ENCODE assay signal across 8 mouse cellular contexts in genomic region chr8:126833471-126834453, GRCm38 (mm10).
DNase-seq lines count a peak whose midpoint lies in the region; ATAC-seq and TF ChIP-seq lines count a peak whose summit lies in the region.

No protein-coding gene starts in this region.

- TF ChIP-seq POLR2A in myocyte (IDR thresholded peaks at IDR 0.05; ENCODE audit: insufficient read length, low read depth), result no peak

- no peak overlapping the region for H3K4me2 ChIP-seq in forebrain, embryonic 16.5 days (ENCODE audit: low read length)
- no peak overlapping the region for H3K4me2 ChIP-seq in hindbrain, embryonic 14.5 days (replicated peaks)
- H3K4me2 ChIP-seq in limb, embryonic 15.5 days, result no peak overlapping the region
- H3K4me2 ChIP-seq in myocyte (ENCODE audit: low read depth), result peak overlapping the region; percentile 73

- no peak overlapping the region for H3ac ChIP-seq in myocyte (ENCODE audit: control insufficient read depth, insufficient read length)

- peak overlapping the region; percentile 23; the same call in 1 of the 2 replicates for H3K27ac ChIP-seq in forebrain, embryonic 16.5 days (ENCODE audit: low read length)
- H3K27ac ChIP-seq in hindbrain, embryonic 14.5 days, result peak overlapping the region; percentile 67
- H3K27ac ChIP-seq in limb, embryonic 15.5 days, result peak overlapping the region; percentile 86

- peak overlapping the region; percentile 13; the same call in 1 of the 2 replicates for H3K9ac ChIP-seq in forebrain, embryonic 16.5 days (replicated peaks; ENCODE audit: low read depth, low read length)
- no peak overlapping the region for H3K9ac ChIP-seq in hindbrain, embryonic 14.5 days
- no peak overlapping the region for H3K9ac ChIP-seq in limb, embryonic 15.5 days

- intact Hi-C loops in left cerebral cortex, postnatal 25 days (cut with DNase I), result loop anchor here (10.0 kb wide), 1 partner anchor 139 kb away; no protein-coding TSS in a partner anchor

- H3K36me3 ChIP-seq in forebrain, embryonic 16.5 days (ENCODE audit: control insufficient read depth, insufficient read depth), result no peaks in the 10 kb centered on the region
- H3K36me3 ChIP-seq in hindbrain, embryonic 14.5 days (replicated peaks; ENCODE audit: control insufficient read depth, insufficient read depth), result no peaks in the 10 kb centered on the region
- H3K36me3 ChIP-seq in limb, embryonic 15.5 days, result no peaks in the 10 kb centered on the region
- H3K36me3 ChIP-seq in myocyte (ENCODE audit: control insufficient read depth, insufficient read depth), result no peaks in the 10 kb centered on the region

- no peaks in the 10 kb centered on the region for H3K9me3 ChIP-seq in forebrain, embryonic 16.5 days (ENCODE audit: control insufficient read depth, low read length)
- H3K9me3 ChIP-seq in hindbrain, embryonic 14.5 days (ENCODE audit: control insufficient read depth, low read length), result no peaks in the 10 kb centered on the region
- no peaks in the 10 kb centered on the region for H3K9me3 ChIP-seq in limb, embryonic 15.5 days

- ATAC-seq in forebrain, embryonic 16.5 days, result no peak
- no peak for ATAC-seq in hindbrain, embryonic 14.5 days (ENCODE audit: low FRiP score)
- ATAC-seq in limb, embryonic 15.5 days (ENCODE audit: insufficient number of reproducible peaks, low FRiP score, low TSS enrichment, low read depth), result no peak; the same call in 1 of the 2 replicates

- 60% methylated on average over 19 of the region's 19 CpGs for WGBS in forebrain, embryonic 16.5 days
- 70% methylated on average over 19 of the region's 19 CpGs for WGBS in hindbrain, embryonic 14.5 days
- WGBS in limb, embryonic 15.5 days, result 22% methylated on average over 19 of the region's 19 CpGs

- peaks cover 15% of the 10 kb centered on the region for H3K4me1 ChIP-seq in forebrain, embryonic 16.5 days (replicated peaks; ENCODE audit: control insufficient read depth, insufficient read depth, low read length)
- H3K4me1 ChIP-seq in hindbrain, embryonic 14.5 days (replicated peaks; ENCODE audit: control insufficient read depth, insufficient read depth, low read length), result peaks cover 25% of the 10 kb centered on the region
- peaks cover 49% of the 10 kb centered on the region for H3K4me1 ChIP-seq in limb, embryonic 15.5 days

- no peak overlapping the region for H3K4me3 ChIP-seq in forebrain, embryonic 16.5 days (replicated peaks; ENCODE audit: low read length)
- no peak overlapping the region for H3K4me3 ChIP-seq in hindbrain, embryonic 14.5 days (replicated peaks; ENCODE audit: low read length)
- H3K4me3 ChIP-seq in limb, embryonic 15.5 days, result no peak overlapping the region
- H3K4me3 ChIP-seq in myocyte, result no peak overlapping the region

- DNase-seq in left cerebral cortex, postnatal 25 days (ENCODE audit: low spot score in 2 of 2), result peak; percentile 52 to 72
- no peak for DNase-seq in left cerebral cortex, adult 8-10 months (ENCODE audit: low spot score in 2 of 2)
- peak; percentile 60 for DNase-seq in MN1 (ENCODE audit: low spot score)
- no peak for DNase-seq in hindbrain, embryonic 14.5 days (ENCODE audit: low spot score)
- no peak for DNase-seq in cerebellum, postnatal 4 days (ENCODE audit: low spot score in 2 of 2)

- no peaks in the 10 kb centered on the region for H3K27me3 ChIP-seq in forebrain, embryonic 16.5 days (replicated peaks; ENCODE audit: control insufficient read depth, insufficient read depth, low read length)
- no peaks in the 10 kb centered on the region for H3K27me3 ChIP-seq in hindbrain, embryonic 14.5 days (ENCODE audit: control insufficient read depth, insufficient read depth, low read length)
- H3K27me3 ChIP-seq in limb, embryonic 15.5 days, result no peaks in the 10 kb centered on the region
- no peaks in the 10 kb centered on the region for H3K27me3 ChIP-seq in myocyte (ENCODE audit: control insufficient read depth, insufficient read depth, insufficient read length)

- no peaks in the 10 kb centered on the region for H3K79me2 ChIP-seq in myocyte (ENCODE audit: control insufficient read depth, insufficient read depth)

TF ChIP-seq in myocyte, 11 proteins besides CTCF, POLR2A, EP300 and RAD21:
- TF ChIP-seq E2F4 (IDR thresholded peaks at IDR 0.05; ENCODE audit: insufficient read depth), result no peak

Comparison
In these comparisons a context has a peak if more than half of its experiments do, and no peak if none do; other contexts are left out.
1. DNase-seq: peak in left cerebral cortex, postnatal 25 days (2 of 2) and MN1 (single experiment); none in left cerebral cortex, adult 8-10 months (0 of 2), hindbrain, embryonic 14.5 days (single experiment) and cerebellum, postnatal 4 days (0 of 2).
2. H3K27ac ChIP-seq: peak in every context shown above with its lines; median percentile 86 in limb, embryonic 15.5 days; 67 in hindbrain, embryonic 14.5 days; 23 in forebrain, embryonic 16.5 days.